Mouse (Mus musculus): ENCODE results near the gene Inha.

DNA sequence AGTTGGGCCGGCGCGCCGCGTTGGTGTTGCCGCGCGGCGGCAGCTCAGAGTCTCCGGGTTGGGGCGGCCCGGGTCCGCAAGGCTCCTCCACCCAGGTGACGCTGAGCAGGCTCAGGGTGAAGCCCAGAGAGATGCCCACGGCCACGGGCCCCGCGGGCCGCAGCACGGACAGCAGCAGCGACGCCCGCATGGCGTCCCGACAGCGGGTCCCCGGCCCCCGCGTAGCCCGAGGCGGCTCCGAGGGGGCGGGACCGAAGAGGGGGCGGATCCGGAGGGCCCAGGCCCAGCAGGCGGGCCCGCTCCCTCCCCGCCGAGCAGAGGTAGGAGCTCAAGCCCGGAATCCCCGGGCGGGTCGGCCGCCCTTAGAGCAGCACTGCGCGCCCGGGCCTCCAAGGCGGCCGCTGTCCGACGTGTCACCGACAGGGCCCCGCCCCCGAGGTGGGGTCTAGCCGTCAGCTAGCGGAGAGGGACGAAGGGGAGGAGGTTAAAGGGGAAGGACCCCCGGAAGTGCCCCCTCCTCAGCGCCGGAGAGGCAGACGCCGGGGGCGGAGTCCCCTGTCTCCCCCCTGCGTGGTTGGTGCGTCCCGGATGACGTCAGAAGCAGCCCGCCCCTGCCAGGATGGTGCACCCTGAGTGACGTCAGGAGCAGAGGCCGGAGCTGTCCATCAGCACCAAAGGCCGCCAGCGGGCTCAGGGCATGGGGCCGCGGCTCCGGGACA lies 27.8 kb upstream of the Inha start, which contains the start of the genes Chpf and Tmem198:
- TF ChIP-seq POLR2A (IDR thresholded peaks at IDR 0.05; ENCODE audit: control insufficient read depth, low read depth, low read length) (no peak), CTCF (IDR thresholded peaks at IDR 0.05; ENCODE audit: control insufficient read depth, insufficient read depth, insufficient replicate concordance, low read depth, low read length) (no peak)
